Mouse (Mus musculus) CD4-positive, CD25-positive, alpha-beta regulatory T cell, adult 4 months (primary cell): ENCODE data around the gene Mymx. TPM values are rescaled to one million over a fixed set of nuclear protein-coding genes. Genes with fewer than 3 reads are reported as not detected.

Source experiments
- polyA plus RNA-seq, 2 experiments: library from polyadenylated mRNA; unstranded; fragments of 100-300 nt; shearing (Covaris generic); gene quantifications; one replicate each; pipeline ENCODE4 v1.2.1; 2017

Gene Mymx
- polyA plus RNA-seq, 2 experiments from 2014 or later = not detected

Other genes with a start within 250 kb of the Mymx start
- 10 to 100 TPM; 70.2 to 74.2 TPM for gene Cdc5l, start 168.4 kb downstream of the Mymx start, polyA plus RNA-seq
- gene Spats1, start 126.7 kb downstream of the Mymx start, polyA plus RNA-seq = 1 to 10 TPM; 1.1 TPM
- gene Aars2, start 95.3 kb downstream of the Mymx start, polyA plus RNA-seq = 1 to 10 TPM; 2.4 to 5.1 TPM
- gene Tcte1, start 78.7 kb downstream of the Mymx start, polyA plus RNA-seq = not detected
- gene Tmem151b, start 52.4 kb downstream of the Mymx start, polyA plus RNA-seq = under 1 TPM; 0.15 to 0.35 TPM
- 10 to 100 TPM; 33.1 to 48.1 TPM for gene Nfkbie, start 46.4 kb downstream of the Mymx start, polyA plus RNA-seq
- gene Slc35b2, start 38.2 kb downstream of the Mymx start, polyA plus RNA-seq = 10 to 100 TPM; 27.6 to 39.0 TPM
- gene Hsp90ab1, start 28.8 kb downstream of the Mymx start, polyA plus RNA-seq = 1,000 to 10,000 TPM; 1,172 to 1,222 TPM
- gene Slc29a1, start 2.5 kb downstream of the Mymx start, polyA plus RNA-seq = 100 to 1,000 TPM in 1 of 2 experiments, 10 to 100 TPM in 1; 88.0 to 154 TPM
- 1 to 10 TPM; 1.9 to 2.4 TPM for gene Capn11, start 57.2 kb upstream of the Mymx start, polyA plus RNA-seq
- gene Mrpl14, start 84.2 kb upstream of the Mymx start, polyA plus RNA-seq = 10 to 100 TPM; 91.5 to 92.9 TPM
- 1 to 10 TPM; 3.8 to 4.8 TPM for gene Tmem63b, start 84.8 kb upstream of the Mymx start, polyA plus RNA-seq
- not detected for gene 1600014C23Rik, start 131.7 kb upstream of the Mymx start, polyA plus RNA-seq